Mouse (Mus musculus) adrenal gland, postnatal 14 days (tissue): Measurements from ENCODE around the gene Xrra1. TPM values are rescaled to one million over a fixed set of nuclear protein-coding genes. Genes with fewer than 3 reads are reported as not detected.

ENCODE experiments used
- DNase-seq: peaks from one replicate; pipeline ENCODE4 v3.0.0; 2021; ENCODE audit warnings: mixed read lengths
- total RNA-seq: library from RNA; stranded (reverse); gene quantifications from 2 replicates; pipeline ENCODE4 v1.2.3, GENCODE M21; 2021

Gene Xrra1
- total RNA-seq, 1 experiment from 2014 or later: 2.0 TPM

- no peak for DNase-seq
Observed at GRCm38 (mm10) chr7:99851121-99851520, 7.8 kb upstream of the Xrra1 start.

DNA sequence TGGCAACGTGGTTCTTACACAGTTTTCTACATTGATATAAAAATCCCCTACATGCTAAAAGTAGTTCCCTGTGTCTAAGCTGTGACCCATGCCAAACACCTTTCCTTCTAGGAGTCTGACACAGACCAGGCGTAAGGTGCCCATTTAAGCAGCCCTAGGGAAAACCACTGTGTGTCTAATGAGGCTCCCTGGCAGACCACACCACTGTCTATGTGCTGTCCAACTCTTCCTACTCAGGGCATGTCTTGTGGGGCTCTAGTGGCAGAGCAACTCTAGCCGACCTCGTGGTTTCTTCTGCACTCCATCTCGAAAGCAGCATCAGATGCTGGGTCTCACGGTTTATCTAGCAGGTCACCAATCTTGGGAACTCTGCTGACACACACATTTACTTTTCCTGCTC lies 7.3 kb upstream of the Xrra1 start:
- no peak for DNase-seq

DNA sequence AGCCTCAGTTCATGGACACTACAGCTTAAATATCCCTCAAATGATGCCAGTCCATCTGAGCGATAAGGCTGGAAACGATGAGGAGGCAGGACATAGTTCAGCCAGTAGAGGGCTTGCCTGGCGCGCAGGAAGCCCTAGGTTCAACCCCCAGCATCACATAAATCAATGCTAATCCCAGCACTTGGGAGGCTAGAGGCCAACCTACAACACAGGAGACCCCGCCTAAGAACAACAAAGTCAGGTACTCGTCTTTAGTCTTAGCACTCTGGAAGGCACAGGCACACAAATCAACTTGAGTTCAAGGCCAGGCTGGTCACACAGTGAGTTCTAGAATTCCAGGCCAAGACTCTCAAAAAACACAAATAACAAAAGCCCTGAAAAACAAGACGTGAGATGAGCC lies 5.6 kb upstream of the Xrra1 start:
- DNase-seq: peak; percentile 30

- DNase-seq: no peak
Observed at GRCm38 (mm10) chr7:99854311-99854710, 4.6 kb upstream of the Xrra1 start.

- no peak for DNase-seq
Observed at GRCm38 (mm10) chr7:99856266-99856861, 2.6 kb upstream of the Xrra1 start.

DNA sequence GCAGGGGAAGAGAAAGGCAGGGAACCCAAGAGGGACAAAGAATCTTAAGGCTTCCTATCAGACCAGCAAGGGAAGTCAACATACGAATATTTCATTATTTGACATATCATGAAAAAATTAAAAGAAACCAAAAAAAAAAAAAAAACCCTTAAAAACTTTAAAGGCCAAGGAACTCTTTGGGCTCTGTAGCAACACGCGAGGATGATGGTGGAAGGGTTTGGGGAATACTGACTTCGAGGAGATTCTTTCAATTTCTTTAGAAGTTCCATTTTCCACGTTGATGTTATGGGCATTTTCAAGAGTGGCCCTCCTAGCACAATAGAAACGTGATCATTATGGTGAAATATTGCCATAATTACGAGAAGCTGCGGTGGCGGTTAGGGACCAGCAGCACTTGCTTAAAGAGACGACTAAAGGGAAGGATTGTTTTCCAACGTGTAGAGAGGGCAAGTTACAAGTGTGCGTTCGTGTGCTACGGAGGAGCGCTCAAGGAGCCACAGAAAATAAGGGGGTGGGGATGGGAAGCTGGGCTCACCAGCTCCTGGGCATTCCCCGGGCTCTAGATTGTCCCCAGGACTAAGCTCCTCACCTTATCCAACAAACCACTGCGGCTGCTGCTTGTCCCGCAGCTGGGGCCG lies 622 bp upstream of the Xrra1 start:
- DNase-seq: no peak

- DNase-seq: no peak
Observed at GRCm38 (mm10) chr7:99863362-99863761, 4.4 kb downstream of the Xrra1 start, which contains the start of gene Spcs2. Gene Spcs2, minus strand, starts transcription at chr7:99863462.

- no peak for DNase-seq
Observed at GRCm38 (mm10) chr7:99864241-99865028, 5.5 kb downstream of the Xrra1 start.

DNA sequence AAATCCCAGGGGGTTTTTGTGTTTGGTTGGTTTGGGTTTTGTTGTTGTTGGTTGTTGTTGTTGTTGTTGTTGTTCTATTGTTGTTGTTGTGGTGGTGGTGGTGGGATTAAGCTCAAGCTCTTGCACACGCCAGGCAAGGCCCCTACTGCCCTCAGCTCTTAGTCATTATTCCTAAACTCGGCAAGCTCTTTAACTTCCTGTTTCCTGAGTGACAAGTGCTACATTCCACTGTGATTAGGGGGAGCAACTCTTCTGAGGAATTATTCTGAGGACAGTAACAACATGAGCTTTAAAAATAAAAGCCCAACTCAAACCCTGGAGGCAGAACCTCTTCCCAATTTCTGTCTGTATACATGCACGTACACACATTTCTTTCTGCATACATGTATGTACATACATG lies 6.3 kb downstream of the Xrra1 start:
- DNase-seq: no peak

DNA sequence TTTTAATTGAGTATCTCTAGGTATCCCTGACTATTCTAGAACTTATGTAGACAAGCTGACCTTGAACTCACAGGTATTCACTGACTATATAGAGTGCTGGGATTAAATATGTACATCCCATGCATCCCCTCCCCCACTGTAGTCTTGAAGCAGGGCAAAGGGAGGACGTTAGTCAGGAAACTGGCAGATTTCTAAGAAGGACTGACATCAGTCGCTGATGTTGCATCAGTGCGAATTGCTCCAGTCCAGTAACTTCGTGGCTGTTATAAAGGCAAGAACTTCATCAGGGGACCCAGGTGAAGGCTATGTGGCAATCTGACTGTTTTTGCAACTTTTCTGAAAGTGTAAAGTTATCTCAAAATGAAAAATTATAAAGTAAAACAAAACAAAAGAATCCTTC lies 10.4 kb downstream of the Xrra1 start:
- no peak for DNase-seq

DNA sequence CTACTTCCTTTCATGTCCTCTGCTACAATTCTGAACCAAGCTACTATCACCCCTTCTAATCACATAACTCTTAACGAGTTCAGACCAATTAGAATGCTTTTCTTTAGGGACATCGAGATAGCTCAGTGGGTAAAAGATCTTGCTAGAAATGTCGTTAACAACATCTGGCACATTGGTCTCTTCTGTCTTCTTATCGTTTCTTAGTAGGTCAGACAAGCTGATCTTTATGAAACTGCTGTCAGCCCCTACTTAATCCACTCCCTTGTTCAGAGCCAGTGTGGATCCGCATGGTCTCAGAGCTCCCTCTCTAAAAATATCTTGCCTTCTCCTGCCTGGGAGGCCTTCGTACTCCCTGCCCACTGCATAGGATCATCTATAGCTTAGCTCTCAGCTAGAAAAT lies 15.0 kb downstream of the Xrra1 start:
- no peak for DNase-seq

GRCm38 (mm10) chr7:99875891-99876290 lies 17.0 kb downstream of the Xrra1 start:
- no peak for DNase-seq

- DNase-seq: peak; percentile 91
Observed at GRCm38 (mm10) chr7:99876345-99876744, 17.4 kb downstream of the Xrra1 start.

DNA sequence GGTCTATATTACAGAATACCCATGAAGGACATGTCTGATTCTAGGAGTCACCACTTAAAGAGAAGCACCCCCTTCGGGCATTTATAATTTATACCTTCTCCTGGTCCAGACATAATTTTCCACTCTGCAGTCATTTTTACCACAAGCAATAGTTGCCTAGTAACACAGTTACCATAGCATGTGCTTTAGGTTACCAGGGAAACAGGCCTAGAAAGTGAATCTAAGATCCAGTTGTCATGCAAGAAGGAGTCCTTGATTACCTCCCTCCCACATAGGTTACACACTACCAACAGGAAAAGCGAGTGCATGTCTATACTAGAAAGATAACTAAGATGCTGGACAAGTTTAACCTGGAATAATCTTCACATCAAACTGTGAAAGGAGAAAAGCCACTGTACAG lies 19.3 kb downstream of the Xrra1 start:
- DNase-seq: no peak

GRCm38 (mm10) chr7:99887230-99887735 lies 28.4 kb downstream of the Xrra1 start:
- DNase-seq: no peak

GRCm38 (mm10) chr7:99887743-99888142 lies 28.8 kb downstream of the Xrra1 start:
- DNase-seq: no peak

GRCm38 (mm10) chr7:99889175-99889880 lies 30.4 kb downstream of the Xrra1 start:
- peak; percentile 35 for DNase-seq

DNA sequence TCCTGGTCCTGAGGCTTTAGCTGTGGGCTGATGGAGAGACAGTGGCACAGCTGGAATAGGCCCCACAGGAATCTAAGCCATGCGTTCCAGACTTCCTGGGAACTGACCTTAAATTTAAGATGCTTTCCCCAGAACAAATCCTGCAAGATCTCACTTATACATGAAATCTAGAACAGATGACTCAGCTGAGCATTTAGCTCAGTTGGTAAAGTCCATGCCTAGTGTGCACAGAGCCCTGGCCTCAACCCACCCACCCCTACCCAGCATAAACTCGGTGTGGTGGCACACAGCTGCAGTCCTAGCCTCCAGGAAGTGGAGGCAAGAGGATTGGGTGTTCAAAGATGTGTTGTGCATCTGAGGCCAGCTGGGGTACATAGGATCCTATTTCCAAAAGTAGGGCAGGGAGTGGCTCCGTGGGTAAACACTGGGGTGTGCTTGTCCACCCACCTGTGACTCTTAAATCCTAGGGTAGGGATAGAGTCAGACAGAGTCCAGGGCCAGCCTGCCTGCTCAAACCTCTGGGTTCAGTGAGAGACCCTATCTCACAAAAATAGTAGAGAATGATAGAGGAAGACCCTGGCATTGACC lies 31.3 kb downstream of the Xrra1 start:
- DNase-seq: no peak

DNA sequence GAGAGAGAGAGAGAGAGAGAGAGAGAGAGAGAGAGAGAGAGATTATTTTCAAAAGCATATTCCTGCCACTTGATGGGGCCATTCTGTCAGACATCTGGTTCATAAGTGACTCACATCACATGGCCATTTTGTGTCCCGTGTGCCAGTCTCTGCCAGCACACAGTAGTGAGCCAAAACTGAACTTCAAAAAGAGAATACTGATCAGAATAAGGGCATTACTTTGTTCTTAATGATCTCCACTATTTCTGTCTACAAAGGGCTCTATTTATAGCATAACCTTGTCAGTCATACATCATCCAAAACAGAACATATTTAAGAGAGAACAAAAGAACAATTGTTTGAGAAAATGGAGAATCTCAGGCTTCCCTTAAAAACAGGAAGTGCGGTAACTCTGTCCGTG lies 32.6 kb downstream of the Xrra1 start:
- DNase-seq: peak; percentile 63

- DNase-seq: peak; percentile 58
Observed at GRCm38 (mm10) chr7:99892351-99892750, 33.4 kb downstream of the Xrra1 start.

DNA sequence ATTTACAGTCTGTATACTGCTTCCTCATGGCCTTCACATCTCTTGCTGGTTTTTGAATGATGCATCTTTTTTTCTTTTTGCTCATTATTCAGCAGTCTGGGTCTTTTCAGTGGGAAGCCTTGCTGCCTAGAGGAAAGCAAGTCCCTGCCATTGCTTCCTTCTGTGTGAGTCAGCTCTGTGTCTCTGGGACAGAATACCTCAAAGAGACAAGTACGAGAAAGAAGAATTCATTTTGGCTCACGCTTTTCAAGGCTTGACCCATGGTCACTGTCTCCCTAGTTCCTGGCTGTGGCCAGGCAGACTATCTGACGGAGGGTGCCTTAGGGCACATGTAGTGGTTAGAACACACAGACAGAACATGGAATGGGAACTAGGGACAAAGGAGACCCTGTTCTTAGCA lies 35.1 kb downstream of the Xrra1 start:
- peak; percentile 40 for DNase-seq

- DNase-seq: peak; percentile 61
Observed at GRCm38 (mm10) chr7:99894478-99894877, 35.6 kb downstream of the Xrra1 start.
